Mouse (Mus musculus): ENCODE measurements around the gene Tex2.
"Not testable (repeated sequence)": the region's sequence is repeated elsewhere in the genome, so short reads cannot be mapped to it uniquely, and the experiment has no call there.

Gene Tex2

DNA sequence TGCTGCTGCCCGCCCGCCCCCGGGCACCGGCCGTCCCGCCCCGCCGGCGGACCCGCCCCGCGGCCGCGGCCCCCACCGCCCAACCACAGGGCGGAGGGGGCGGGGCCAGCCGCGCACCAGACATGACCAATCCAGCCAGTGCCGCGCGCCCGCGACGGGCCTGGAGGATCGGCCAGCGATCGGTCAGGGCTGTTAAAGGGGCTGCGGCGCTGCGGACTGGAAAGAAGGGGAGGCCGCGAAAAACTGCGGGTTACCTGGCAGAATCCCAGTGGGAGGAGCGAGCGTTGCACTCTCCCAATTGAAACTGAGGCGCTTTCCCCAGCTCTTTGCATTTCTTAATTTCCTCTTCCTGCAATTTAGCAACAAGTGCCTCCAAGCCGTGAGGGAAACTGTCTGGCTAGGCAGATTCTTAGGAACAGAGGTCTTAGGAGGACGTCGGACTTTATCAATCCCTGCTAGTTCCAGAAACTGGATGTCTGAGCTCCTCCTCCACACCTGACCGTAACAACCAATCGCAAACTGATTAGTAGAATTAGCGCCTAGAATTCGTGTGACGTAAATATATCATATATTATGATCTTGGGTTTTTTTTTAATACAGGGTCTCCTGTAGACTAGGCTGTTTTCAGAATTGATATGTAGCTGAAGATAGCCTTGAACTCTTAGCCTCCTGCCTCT, at the start of gene Tex2:
Tex2 (minus strand) TSS at position 463 of the 677 bp plus-strand sequence.
- peak; percentile 95 for DNase-seq (ENCODE audit: low spot score)

GRCm38 (mm10) chr11:106662634-106663407, 49.6 kb upstream of the Tex2 start:
- no peak for DNase-seq (ENCODE audit: low spot score)

GRCm38 (mm10) chr11:106660453-106661081, 47.3 kb upstream of the Tex2 start:
- no peak for DNase-seq (ENCODE audit: low spot score)

- peak; percentile 68 for DNase-seq (ENCODE audit: low spot score)
Measured at GRCm38 (mm10) chr11:106659598-106660295, 46.5 kb upstream of the Tex2 start.

DNA sequence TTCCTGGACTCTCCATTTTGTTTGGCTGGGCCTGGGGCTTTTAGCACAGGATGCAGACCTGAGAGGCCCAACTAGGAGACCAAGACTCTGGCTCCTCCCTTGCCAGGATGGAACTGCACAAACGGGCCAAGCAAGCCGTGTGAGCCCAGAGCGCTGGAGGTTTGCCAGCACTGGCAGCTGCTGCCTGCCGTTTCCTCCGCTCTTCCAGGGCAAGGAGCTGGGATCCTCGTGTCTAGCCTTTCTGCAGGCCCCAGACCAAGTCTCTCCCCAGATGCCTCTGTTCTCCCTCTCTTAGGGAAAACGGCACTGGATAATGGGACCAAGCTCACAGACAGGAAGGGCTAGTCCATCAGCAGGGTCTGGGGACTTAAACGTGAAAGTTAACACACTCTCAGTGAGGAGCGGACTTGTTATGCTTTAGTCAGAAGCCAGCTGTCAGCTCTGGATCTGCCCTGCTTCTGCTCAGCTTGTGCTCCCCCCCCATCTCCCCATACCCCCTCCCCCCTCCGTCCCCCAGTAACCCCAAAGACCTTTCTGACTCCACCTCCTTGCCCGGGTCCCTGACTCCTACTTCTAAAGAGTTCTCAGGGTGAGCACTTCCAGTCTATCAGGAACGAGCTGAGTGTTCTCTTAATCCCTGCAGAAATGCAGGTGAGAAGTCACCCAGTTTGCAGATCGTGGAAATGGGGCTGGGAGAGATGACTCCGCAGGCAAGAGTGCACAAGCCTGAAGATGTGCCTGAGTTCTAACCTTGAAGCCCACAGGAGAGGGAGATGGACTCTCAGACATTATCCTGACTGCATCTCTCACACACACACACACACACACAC, 45.0 kb upstream of the Tex2 start:
- no peak for DNase-seq (ENCODE audit: low spot score)

- not testable (repeated sequence) for DNase-seq (ENCODE audit: low spot score)
Measured at GRCm38 (mm10) chr11:106656896-106657498, 43.8 kb upstream of the Tex2 start.

DNA sequence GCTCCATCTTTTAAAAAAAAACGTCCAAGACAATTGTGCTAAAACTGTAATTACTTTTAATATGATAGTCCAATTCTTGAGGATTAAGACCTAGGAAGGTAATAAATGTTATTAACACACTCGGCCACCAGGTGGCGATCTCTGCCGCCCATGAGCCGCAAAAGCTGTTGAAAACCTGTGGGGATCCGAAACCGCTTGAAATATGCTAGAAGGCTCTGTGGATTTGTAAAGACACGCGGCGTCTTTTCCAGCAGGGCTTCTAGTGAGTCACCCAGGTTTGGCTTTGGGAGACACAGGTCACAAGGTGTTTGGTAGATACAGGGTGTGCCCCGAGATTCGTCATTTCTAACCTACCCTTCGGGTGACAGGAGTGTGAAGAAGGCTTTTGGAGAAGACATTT, 35.1 kb upstream of the Tex2 start:
- DNase-seq (ENCODE audit: low spot score): peak; percentile 89

- DNase-seq (ENCODE audit: low spot score): no peak
Measured at GRCm38 (mm10) chr11:106642966-106643637, 29.9 kb upstream of the Tex2 start.

DNA sequence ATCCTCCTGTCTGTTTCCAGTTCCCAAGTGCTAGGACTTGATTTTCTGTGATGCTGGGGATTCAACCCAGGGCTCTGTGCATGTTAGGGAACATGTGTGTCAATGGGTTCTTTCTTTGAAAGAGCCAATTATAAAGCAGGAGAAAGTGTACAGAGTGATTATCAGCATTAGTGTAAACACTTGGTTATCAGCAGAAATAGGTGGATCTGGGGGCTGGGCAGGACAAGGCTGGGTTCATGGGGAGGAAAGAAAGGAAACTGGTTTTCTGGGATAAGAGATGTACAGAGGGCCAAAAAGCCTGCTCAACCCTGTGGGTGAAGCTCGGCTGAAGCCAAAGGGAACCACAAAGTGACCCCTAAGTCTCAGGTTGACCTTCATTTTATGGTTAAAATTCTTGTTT, 28.4 kb upstream of the Tex2 start:
- no peak for DNase-seq (ENCODE audit: low spot score)

GRCm38 (mm10) chr11:106640059-106640458, 26.8 kb upstream of the Tex2 start:
- DNase-seq (ENCODE audit: low spot score): no peak

- no peak for DNase-seq (ENCODE audit: low spot score)
Measured at GRCm38 (mm10) chr11:106639356-106639692, 26.1 kb upstream of the Tex2 start.

DNA sequence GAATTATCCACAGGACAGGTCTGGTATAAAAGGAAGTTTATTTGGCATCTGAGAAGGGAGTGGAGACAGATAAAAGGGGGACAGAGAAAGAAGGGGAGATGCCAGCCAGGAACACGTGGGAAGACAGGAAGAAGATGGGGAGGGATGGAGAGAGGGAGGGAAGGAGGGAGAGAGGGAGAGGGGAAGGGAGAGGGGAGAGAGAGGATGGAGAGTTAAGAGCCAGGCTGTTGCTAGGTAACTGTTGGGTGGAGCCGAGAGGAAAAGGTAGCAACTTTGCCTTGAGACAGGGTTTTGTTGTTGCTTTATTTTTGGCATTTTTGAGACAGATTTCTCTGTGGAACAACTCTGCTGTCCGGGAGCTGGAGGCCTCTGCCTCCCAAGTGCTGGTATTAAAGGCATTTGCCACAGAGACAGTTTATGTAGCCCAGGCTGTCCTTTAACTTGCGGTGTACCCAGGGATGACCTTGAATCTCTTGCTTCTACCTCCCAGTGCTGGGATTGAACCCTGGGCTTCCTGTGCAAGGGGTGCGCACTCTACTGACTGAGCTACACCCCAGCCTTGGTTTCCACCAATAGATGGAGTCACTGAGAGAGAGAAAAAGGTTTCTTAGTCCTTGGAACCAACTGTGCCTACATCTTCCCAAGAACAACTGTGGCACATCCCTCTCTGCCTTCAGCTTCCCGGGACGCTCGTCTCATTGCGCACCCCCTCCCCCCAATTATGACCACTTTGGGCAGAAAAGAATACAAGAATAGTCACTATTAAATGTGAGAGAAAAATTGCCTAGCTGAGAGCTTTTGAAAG, 25.5 kb upstream of the Tex2 start:
- no peak for DNase-seq (ENCODE audit: low spot score)

- no peak for DNase-seq (ENCODE audit: low spot score)
Measured at GRCm38 (mm10) chr11:106637754-106638153, 24.5 kb upstream of the Tex2 start.

- no peak for DNase-seq (ENCODE audit: low spot score)
Measured at GRCm38 (mm10) chr11:106635946-106636345, 22.7 kb upstream of the Tex2 start.

- not testable (repeated sequence) for DNase-seq (ENCODE audit: low spot score)
Measured at GRCm38 (mm10) chr11:106634175-106634574, 21.0 kb upstream of the Tex2 start.

DNA sequence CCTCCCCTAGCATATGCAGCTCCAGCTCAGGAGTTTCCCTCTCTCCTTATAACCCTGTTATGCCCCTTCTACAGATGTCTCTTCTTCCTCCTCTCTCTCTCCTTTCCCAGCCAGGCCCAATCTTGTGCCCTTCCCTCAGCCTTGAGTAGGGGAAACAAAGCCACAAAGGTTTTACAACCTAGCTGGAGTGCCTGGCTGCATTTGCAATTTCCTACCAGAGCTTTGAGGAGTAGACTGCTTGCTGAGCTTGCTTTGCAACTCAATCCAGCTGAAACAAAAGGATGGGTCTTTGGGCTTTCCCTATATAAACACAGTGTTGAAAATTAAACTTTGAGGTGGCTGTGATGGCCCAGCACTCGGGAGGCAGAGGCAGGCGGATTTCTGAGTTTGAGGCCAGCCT, 20.2 kb upstream of the Tex2 start:
- no peak for DNase-seq (ENCODE audit: low spot score)

DNA sequence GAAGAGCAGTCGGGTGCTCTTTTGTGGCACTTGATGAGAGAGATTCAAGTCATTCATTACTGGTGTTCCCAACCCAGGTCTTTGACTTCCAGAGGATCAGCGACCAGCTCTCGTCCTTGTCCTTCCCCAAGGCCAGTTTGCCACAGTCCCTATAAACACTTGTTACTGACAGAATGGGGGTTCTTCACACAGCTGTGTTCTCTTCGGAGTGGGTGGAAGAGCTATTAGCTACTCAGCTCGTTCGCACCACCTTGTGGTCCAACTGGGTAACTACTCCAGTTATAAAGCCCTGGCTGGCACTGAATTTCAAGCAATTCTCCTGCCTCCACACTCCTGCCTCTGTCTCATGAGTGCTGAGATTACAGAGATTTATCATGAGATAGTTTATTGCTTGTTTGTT, 14.5 kb upstream of the Tex2 start:
- peak; percentile 88 for DNase-seq (ENCODE audit: low spot score)

DNA sequence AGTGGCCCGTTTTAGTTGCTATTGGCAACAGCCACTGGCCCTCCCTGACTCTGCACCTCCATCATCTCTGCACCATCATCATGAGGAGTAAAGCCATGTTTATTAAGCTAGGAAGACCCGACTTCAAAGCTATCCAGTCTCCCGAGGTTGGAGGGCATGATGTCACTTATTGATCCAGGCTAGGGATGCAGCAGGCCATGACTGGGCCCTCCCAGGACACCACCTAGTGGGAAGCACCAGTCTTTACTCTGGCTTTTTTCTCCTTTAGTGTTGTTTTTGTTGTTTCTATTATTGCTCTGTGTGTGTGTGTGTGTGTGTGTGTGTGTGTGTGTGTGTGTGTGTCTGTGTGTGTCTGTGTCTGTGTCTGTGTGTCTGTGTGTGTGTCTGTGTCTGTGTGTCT, 12.4 kb upstream of the Tex2 start:
- no peak for DNase-seq (ENCODE audit: low spot score)

GRCm38 (mm10) chr11:106623629-106624028, 10.4 kb upstream of the Tex2 start:
- no peak for DNase-seq (ENCODE audit: low spot score)

DNA sequence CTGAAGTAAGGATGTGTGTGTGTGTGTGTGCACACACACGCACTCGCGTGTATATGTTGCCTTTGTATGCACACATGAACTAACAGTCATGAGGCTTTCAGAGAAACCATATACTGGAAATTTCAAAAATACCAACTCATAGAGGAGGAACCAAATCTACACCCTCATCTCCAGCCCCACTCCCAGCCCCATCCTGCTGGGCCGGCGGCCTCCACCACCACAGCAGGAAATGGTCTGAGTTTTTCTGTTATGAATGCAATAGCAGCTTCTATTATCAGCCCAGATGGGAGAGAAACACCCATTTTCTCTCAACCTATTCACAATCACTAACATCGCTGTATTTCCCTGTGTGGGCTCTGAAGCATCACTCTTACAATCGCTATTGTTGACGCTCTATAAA, 8.8 kb upstream of the Tex2 start:
- no peak for DNase-seq (ENCODE audit: low spot score)
